Mouse (Mus musculus) CD4-positive helper T cell, adult 2 months (primary cell): Measurements from ENCODE around the gene Bin2.
"Not testable (repeated sequence)": the region's sequence is repeated elsewhere in the genome, so short reads cannot be mapped to it uniquely, and the experiment has no call there.

Experiments
- DNase-seq: peaks from one replicate; pipeline ENCODE4 v3.0.0-alpha.2; 2012; ENCODE audit warnings: low read depth, missing footprints, low spot score

The Bin2 gene

DNA sequence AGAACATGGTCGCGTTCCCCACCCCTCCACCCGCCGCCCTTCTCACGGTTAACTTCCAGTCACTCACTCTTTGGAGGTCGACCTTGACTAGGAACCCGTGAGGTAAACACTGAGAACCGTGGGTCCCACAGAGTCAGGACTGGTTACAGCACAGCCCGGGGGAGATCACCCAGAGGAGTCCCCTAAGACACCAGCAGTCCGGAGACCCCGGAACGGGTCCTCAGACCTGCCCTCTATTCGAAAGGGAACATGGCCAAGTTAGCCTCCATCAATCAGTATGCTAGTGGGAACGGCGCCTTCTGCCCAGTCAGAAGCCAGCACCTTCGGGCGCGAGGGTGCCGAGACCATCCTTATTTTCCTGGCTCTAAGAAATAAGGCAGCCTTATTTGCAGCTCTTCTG is 53.1 kb downstream of the Bin2 start:
- DNase-seq: no peak

- DNase-seq: peak; percentile 93
Measured at GRCm38 (mm10) chr15:100615825-100616220, 53.5 kb downstream of the Bin2 start.

GRCm38 (mm10) chr15:100614996-100615824 is 54.1 kb downstream of the Bin2 start, which contains the start of gene Dazap2:
Gene Dazap2, plus strand, starts transcription at chr15:100615349.
- DNase-seq: peak; percentile 100

DNA sequence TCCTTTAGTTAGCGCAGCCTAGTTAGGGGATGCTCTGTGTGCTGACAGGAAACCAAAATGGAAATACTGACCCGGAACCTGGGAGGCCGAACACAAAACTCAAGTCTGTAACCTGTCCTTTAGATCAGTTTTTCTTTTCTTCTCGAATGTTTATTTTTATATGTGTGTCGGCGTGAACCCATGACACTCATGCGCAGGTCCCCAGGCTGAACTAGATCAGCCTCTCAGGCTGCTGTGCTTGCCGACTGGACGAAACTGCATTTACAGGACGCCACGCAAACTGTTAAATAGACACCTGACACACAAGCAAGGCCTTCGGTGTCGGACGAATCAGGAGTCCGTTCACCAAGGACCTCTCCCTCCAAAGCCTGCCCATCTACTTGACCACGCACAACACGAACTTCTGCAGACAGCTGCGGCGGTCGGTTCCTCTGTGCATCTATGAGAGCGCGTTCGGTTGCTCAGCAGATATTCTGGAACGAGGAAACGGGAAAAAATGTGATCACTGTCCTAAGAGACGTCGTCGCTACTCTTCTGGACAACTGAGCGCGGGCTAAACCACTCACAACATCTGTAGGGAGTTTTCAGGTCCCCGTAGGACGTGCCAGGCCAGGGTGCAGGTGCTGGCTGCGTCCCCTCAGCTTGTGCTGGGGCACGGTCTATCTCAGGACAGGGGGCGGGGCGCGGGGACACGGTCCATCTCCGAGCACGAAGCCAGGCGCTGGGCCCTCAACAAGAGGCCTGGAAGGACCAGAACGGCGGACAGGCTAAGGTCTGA is 54.9 kb downstream of the Bin2 start:
- DNase-seq: no peak

DNA sequence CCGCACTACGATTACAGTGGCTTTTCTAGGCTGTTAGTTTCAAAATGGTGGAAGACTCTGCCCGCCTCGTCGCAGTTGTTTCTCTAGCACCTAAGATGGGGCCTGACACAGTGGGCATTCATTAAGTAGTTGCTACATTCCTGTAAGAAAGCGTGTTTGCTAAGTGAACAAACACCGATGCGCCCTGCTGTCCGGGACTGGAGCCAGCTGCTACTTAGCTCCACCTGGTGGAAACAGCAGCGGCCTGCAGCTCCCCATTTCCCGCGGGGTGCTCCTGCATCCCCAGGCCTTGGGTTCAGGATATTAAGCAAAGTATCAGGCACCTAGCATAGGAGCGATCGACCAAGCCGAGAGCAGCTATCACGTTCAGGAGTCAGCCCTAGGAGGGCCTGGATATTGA is 55.8 kb downstream of the Bin2 start:
- DNase-seq: peak; percentile 80

DNA sequence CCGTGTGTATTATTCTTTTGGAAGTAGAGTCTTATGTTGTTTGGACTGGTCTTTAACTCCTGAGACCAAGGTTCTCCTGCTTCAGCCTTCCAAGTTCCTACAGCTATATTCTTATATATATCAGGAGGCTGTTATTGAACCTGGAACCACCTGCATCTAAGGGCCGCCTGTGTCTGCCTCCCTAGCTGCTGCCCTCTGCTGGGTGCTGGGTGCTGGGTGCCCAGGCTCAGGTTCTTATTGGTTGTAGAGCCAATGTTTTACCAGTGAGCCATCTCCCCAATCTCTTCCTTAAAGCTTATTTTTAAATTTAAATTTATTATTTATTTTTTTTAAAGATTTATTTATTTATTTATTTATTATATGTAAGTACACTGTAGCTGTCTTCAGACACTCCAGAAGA is 56.9 kb downstream of the Bin2 start:
- DNase-seq: peak; percentile 62

DNA sequence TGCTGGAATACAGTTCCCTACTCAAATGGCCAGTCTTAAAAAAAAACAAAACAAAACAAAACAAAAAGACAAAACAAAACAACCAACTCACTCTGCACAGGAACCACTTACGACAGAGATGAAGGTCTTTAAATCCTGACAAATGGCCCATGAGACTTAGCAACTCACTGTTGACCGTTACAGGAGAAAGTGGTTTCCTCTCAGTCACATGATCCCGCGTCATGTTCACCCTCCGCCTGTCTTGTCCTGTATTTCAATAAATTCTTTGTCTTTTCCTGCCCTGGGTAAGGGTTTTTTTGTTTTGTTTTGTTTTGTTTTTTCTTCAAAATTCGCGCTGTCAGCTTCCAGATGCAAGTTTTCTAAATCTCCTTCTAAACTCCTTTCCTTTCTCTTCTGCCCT is 57.4 kb downstream of the Bin2 start:
- DNase-seq: no peak

DNA sequence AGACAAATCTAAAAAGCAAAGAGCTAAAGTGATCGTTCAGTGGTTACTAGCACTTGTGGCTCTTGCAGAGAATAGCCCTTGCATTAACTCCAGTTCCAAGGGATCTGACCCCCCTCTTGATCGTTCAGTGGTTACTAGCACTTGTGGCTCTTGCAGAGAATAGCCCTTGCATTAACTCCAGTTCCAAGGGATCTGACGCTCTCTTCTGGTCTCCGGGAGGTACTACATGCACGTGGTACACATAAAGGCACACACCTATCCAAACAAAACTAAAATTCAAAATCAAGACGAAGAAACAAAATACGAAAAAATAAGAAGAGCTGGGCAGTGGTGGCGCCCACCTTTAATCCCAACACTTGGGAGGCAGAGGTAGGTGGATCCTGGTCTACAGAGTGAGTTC is 62.7 kb downstream of the Bin2 start:
- not testable (repeated sequence) for DNase-seq

- no peak for DNase-seq
Measured at GRCm38 (mm10) chr15:100601669-100602068, 67.7 kb downstream of the Bin2 start.

DNA sequence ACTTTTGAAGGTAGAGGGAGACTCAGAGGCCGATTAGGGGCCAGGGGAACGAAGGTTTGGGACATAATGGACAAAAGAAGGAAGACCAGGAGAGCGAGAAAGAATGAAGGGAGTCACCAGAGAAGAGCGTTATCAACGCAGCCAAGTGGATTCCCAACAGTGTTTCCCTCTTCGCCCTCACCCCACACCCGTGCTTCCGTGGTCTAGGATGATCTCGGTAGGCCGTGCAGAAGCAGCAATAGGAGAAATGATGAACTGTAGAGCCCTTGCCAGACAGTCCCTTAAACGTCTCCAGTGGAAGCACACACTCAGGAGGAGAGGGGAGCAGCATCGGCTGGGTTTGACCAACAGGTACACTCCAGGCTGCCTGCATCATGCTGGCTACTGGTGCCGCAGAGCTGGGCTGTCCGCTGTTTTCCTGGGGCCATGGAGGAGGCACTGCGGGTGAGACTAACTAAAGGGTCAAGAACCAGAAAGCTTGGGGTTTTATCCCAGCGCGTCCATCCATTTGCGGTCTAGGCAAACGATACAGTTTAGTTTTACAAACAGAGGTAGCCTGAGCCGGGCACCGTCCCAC is 68.6 kb downstream of the Bin2 start:
- DNase-seq: no peak

- peak; percentile 91 for DNase-seq
Measured at GRCm38 (mm10) chr15:100600047-100600695, 69.2 kb downstream of the Bin2 start.

DNA sequence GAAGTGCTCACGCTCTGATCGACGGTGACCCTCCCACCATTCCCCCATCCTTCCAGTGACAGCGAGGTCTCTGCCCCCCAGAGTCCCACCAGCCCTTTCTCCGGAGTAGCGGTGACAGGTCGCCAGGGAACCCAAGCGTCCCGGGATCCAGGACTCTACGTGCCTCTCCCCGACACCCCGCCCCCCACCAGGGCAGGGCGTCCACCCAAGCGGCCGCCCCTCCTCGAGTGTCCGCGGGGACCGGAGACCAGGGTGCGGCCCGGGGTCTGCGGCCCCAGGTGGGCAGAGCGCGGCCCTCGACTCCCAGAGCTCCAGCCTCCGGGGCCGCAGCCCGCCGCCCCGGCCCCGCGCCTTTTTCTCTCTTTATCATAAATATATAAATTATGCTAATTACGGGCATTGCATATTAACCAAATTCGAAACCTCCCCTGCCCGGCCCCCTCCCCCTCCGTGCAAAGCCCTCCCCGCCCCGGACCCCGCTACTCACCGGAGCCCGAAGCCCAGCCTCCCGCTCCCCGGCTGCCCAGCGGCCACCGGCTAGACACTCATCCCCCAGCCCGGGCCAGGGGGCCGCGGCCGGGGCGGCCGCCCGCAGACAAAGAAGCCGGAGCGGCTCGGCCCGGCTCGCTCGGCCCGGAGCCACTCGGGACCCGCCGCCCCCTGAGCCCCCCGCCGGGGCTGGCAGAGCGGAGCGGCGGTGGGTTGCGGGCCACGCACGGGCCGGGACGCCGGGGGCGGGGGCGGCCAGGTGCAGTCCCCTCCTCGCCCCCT is 69.9 kb downstream of the Bin2 start, which contains the start of gene Pou6f1:
Gene Pou6f1, minus strand, starts transcription at position 709 of the 771 bp plus-strand sequence.
- peak; percentile 46 for DNase-seq

- no peak for DNase-seq
Measured at GRCm38 (mm10) chr15:100598883-100599275, 70.5 kb downstream of the Bin2 start.

GRCm38 (mm10) chr15:100598287-100598882 is 71.0 kb downstream of the Bin2 start:
- peak; percentile 83 for DNase-seq

DNA sequence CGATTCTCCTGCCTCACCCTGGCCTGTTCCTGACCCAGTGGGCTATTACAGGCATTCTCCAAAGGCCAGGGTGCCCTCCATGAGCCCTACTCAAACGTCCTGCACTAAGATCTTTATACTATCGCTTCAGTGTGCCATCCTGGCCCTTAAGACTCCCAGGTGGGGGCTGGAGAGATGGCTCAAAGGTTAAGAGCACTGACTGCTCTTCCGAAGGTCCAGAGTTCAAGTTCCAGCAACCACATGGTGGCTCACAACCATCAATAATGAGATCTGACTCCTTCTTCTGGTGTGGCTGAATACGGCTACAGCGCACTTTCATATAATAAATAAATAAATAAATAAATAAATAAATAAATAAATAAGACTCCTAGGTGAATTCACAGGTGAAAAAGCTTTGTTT is 76.5 kb downstream of the Bin2 start:
- no peak for DNase-seq
